Mouse (Mus musculus) limb, embryonic 14.5 days (tissue): ENCODE data around the gene Rabep1. TPM values are rescaled to one million over a fixed set of nuclear protein-coding genes. Genes with fewer than 3 reads are reported as not detected.

Source experiments
- ATAC-seq: fragments of 200-750 bp; cut with Nextera tagmentation; 2 replicates; pipeline ENCODE4 v1.8.0; 2017; ENCODE audit warnings: low read depth, moderate number of reproducible peaks, moderate TSS enrichment; ENCODE audit not compliant: low FRiP score
- DNase-seq: peaks from one replicate; pipeline ENCODE4 v3.0.0-alpha.2; 2015; ENCODE audit warnings: low spot score
- H3K27ac ChIP-seq: fragments of 300-500 bp; sonication (generic); replicated peaks from 2 replicates; pipeline ENCODE4 v1.5.1; 2014; ENCODE audit warnings: low read depth, mild to moderate bottlenecking, low read length, moderate library complexity, mixed read lengths
- H3K27me3 ChIP-seq: fragments of 300-500 bp; sonication (generic); 2 replicates; pipeline ENCODE4 v1.6.1; 2014; ENCODE audit warnings: low read length, mixed read lengths; ENCODE audit not compliant: control insufficient read depth, insufficient read depth
- H3K36me3 ChIP-seq: fragments of 300-500 bp; sonication (generic); 2 replicates; pipeline ENCODE4 v1.6.1; 2014; ENCODE audit warnings: mild to moderate bottlenecking, low read length, moderate library complexity, mixed read lengths; ENCODE audit not compliant: control insufficient read depth, insufficient read depth
- H3K4me1 ChIP-seq: fragments of 300-500 bp; sonication (generic); 2 replicates; pipeline ENCODE4 v1.6.1; 2014; ENCODE audit warnings: antibody characterized with exemption, low read length, mixed read lengths; ENCODE audit not compliant: control insufficient read depth, insufficient read depth
- H3K4me2 ChIP-seq: fragments of 300-500 bp; sonication (generic); replicated peaks from 2 replicates; pipeline ENCODE4 v1.6.1; 2014; ENCODE audit warnings: low read depth, mild to moderate bottlenecking, low read length, moderate library complexity; ENCODE audit not compliant: severe bottlenecking
- H3K4me3 ChIP-seq: fragments of 300-500 bp; sonication (generic); replicated peaks from 2 replicates; pipeline ENCODE4 v1.5.1; 2014; ENCODE audit warnings: low read length
- H3K9ac ChIP-seq: fragments of 300-500 bp; sonication (generic); 2 replicates; pipeline ENCODE4 v1.6.1; 2014; ENCODE audit warnings: mild to moderate bottlenecking, low read depth, low read length, moderate library complexity; ENCODE audit not compliant: severe bottlenecking
- H3K9me3 ChIP-seq: fragments of 300-500 bp; sonication (generic); 2 replicates; pipeline ENCODE4 v1.6.1; 2016; ENCODE audit warnings: low read length; ENCODE audit not compliant: control insufficient read depth
- POLR2A ChIP-seq: fragments of 200-500 bp; IDR thresholded peaks from 2 replicates; pipeline ENCODE4 v1.8.0; 2012; ENCODE audit warnings: inconsistent platforms, mild to moderate bottlenecking, moderate library complexity, borderline replicate concordance; ENCODE audit not compliant: insufficient read depth, insufficient read length; ENCODE audit errors: extremely low read depth
- WGBS: fragments of 180-500 bp; shearing (Covaris S2); extraction: QIAGEN DNeasy Blood & Tissue Kit; methylation state at CpG from one replicate; pipeline ENCODE4 v1.1.7; 2014; 5-methylcytosine and 5-hydroxymethylcytosine counted together
- polyA plus RNA-seq, 2 experiments: library from polyadenylated mRNA; depleted of rRNA in 1 of 2; stranded (reverse) in 1 of 2; unstranded in 1 of 2; fragments of >200 nt; fragmentation: Nextera tagmentation in 1 of 2; extraction: Ambion mirVana in 1 of 2; gene quantifications; 2 replicates each; pipeline versions ENCODE4 v1.2.1 to v1.2.3; 2012 to 2014

The Rabep1 gene
- polyA plus RNA-seq, 2 experiments, result 11.0 to 29.5 TPM

GRCm38 (mm10) chr11:70944935-70945817 is 100.6 kb downstream of the Rabep1 start:
- Histone ChIP-seq H3K36me3 (peaks cover 91% of the 10 kb centered on the region), H3K4me3 (no peak overlapping the region), H3K27me3 (no peaks in the 10 kb centered on the region), H3K9me3 (no peaks in the 10 kb centered on the region), H3K27ac (no peak overlapping the region), H3K9ac (no peak overlapping the region), H3K4me2 (no peak overlapping the region), H3K4me1 (no peaks in the 10 kb centered on the region)
- TF ChIP-seq POLR2A, result no peak
- ATAC-seq (no peak), DNase-seq (no peak)
- 92% methylated on average over 4 of the region's 4 CpGs for WGBS

- Histone ChIP-seq H3K9ac (no peak overlapping the region), H3K4me1 (no peaks in the 10 kb centered on the region), H3K36me3 (peaks cover 95% of the 10 kb centered on the region), H3K4me2 (no peak overlapping the region), H3K27me3 (no peaks in the 10 kb centered on the region), H3K27ac (no peak overlapping the region), H3K4me3 (no peak overlapping the region), H3K9me3 (no peaks in the 10 kb centered on the region)
- 94% methylated on average over 4 of the region's 4 CpGs for WGBS
- no peak for TF ChIP-seq POLR2A
- ATAC-seq (no peak), DNase-seq (no peak)
These were observed 110.1 kb downstream of the Rabep1 start for GRCm38 (mm10) chr11:70954711-70955110.

- 94% methylated on average over 5 of the region's 5 CpGs for WGBS
- H3K36me3 ChIP-seq, result peaks cover 93% of the 10 kb centered on the region
- no peaks in the 10 kb centered on the region for H3K27me3 ChIP-seq
- H3K9me3 ChIP-seq, result no peaks in the 10 kb centered on the region
- no peak for ATAC-seq
- H3K4me2 ChIP-seq, result no peak overlapping the region
- no peak overlapping the region for H3K9ac ChIP-seq
- TF ChIP-seq POLR2A, result no peak
- DNase-seq, result no peak
- no peaks in the 10 kb centered on the region for H3K4me1 ChIP-seq
- no peak overlapping the region for H3K27ac ChIP-seq
- H3K4me3 ChIP-seq, result no peak overlapping the region
These were observed 116.4 kb downstream of the Rabep1 start for GRCm38 (mm10) chr11:70960786-70961554.

- TF ChIP-seq POLR2A, result no peak
- 85% methylated on average over 4 of the region's 4 CpGs for WGBS
- ATAC-seq (no peak), DNase-seq (no peak)
- H3K4me3 ChIP-seq, result no peak overlapping the region
- no peaks in the 10 kb centered on the region for H3K27me3 ChIP-seq
- H3K9me3 ChIP-seq, result no peaks in the 10 kb centered on the region
- H3K4me1 ChIP-seq, result peaks cover 8% of the 10 kb centered on the region
- H3K9ac ChIP-seq, result no peak overlapping the region
- no peak overlapping the region for H3K27ac ChIP-seq
- peaks cover 73% of the 10 kb centered on the region for H3K36me3 ChIP-seq
- no peak overlapping the region for H3K4me2 ChIP-seq
These were observed 119.8 kb downstream of the Rabep1 start for GRCm38 (mm10) chr11:70964222-70964907.

- Histone ChIP-seq H3K9ac (peak overlapping the region; percentile 86), H3K9me3 (no peaks in the 10 kb centered on the region), H3K27me3 (no peaks in the 10 kb centered on the region), H3K27ac (peak overlapping the region; percentile 85), H3K4me1 (peaks cover 13% of the 10 kb centered on the region), H3K4me3 (peak overlapping the region; percentile 98), H3K36me3 (peaks cover 39% of the 10 kb centered on the region), H3K4me2 (peak overlapping the region; percentile 87)
- no peak for TF ChIP-seq POLR2A
- peak; percentile 16; the same call in 1 of the 2 replicates for ATAC-seq
- no peak for DNase-seq
- under 1% methylated on average over 21 of the region's 25 CpGs for WGBS
These were observed 124.8 kb downstream of the Rabep1 start for GRCm38 (mm10) chr11:70969271-70969794.
